Mouse (Mus musculus): ENCODE results near the gene Gata3. TPM values are rescaled to one million over a fixed set of nuclear protein-coding genes. Genes with fewer than 3 reads are reported as not detected.

Gata3 gene
- polyA plus RNA-seq, 1 experiment from 2014 or later: 11.9 TPM

GRCm38 (mm10) chr2:9882371-9882925 is 7.4 kb downstream of the Gata3 start:
- Histone ChIP-seq H3K4me2 (ENCODE audit: low read depth, low read length) (peak overlapping the region; percentile 61), H3K36me3 (ENCODE audit: control insufficient read depth, insufficient read depth) (no peaks in the 10 kb centered on the region), H3K9me3 (replicated peaks; ENCODE audit: control insufficient read depth, low read length) (no peaks in the 10 kb centered on the region), H3K4me3 (ENCODE audit: low read length) (peak overlapping the region; percentile 42), H3K9ac (ENCODE audit: low read length) (no peak overlapping the region), H3K4me1 (ENCODE audit: control insufficient read depth, insufficient read depth, low read length) (peaks cover 18% of the 10 kb centered on the region), H3K27ac (ENCODE audit: low read length) (no peak overlapping the region), H3K27me3 (ENCODE audit: control insufficient read depth, insufficient read depth, low read length) (peaks cover 56% of the 10 kb centered on the region)
- ATAC-seq (replicated peaks; ENCODE audit: extremely low read depth, insufficient read depth, low FRiP score): no peak
- WGBS: 1% methylated on average over 39 of the region's 39 CpGs

DNA sequence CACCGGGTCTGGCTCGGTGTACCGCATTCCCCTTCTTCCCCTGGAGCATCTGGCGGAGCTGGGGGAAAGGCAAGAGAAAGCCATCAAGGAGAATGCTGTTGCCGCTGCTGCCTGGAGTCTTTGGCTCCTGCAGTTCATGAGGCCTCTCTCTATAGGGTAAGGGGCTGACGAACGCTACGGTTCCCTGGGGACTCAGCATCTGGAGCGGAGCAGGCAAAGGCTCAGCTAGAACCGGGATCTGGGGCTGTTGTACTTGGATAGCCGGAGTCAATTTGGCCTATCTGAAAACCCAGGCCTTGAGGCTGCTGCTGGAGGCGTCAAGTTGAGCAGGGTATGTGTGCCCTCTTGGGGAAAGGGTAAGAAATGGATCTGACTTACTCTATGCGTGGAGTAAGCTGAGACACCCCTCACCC is 8.2 kb downstream of the Gata3 start:
- 4% methylated on average over 12 of the region's 13 CpGs for WGBS
- Histone ChIP-seq H3K4me1 (ENCODE audit: control insufficient read depth, insufficient read depth, low read length) (peaks cover 21% of the 10 kb centered on the region), H3K27me3 (ENCODE audit: control insufficient read depth, insufficient read depth, low read length) (peaks cover 50% of the 10 kb centered on the region), H3K36me3 (ENCODE audit: control insufficient read depth, insufficient read depth) (no peaks in the 10 kb centered on the region), H3K27ac (ENCODE audit: low read length) (no peak overlapping the region), H3K9me3 (replicated peaks; ENCODE audit: control insufficient read depth, low read length) (no peaks in the 10 kb centered on the region), H3K4me3 (ENCODE audit: low read length) (peak overlapping the region; percentile 36), H3K9ac (ENCODE audit: low read length) (no peak overlapping the region; the same call in 1 of the 2 replicates), H3K4me2 (ENCODE audit: low read depth, low read length) (peak overlapping the region; percentile 61)
- no peak for ATAC-seq (replicated peaks; ENCODE audit: extremely low read depth, insufficient read depth, low FRiP score)

DNA sequence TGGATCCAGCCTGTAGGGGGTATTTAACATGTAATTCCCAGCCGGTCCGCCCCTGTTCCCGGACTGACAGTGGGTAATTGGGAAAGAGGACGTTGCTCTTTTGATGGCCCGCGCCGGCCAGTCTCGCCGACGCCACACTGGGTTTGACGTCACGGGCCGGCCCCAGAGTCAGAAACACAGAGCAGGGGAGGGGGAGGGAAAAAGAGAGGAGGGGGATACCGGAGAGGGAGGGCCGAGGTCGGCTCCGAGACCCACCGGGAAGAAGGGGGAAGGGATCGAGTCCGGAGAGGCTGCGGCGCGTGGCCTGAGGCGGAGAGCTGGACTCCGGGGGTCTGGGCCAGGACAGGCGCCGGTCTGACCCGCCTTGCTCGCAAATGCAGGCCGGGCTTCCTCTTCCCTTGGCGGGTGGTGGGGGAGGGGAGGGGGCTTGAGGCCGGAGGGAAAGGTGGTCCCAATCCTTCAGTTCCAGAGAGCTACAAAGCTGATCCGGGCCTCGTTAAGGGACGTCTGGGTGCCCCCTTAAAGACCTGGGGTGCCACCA is 8.7 kb downstream of the Gata3 start, which contains the start of gene 4930412O13Rik:
Gene 4930412O13Rik, plus strand, starts transcription at position 202 of the 541 bp plus-strand sequence.
- H3K36me3 ChIP-seq (ENCODE audit: control insufficient read depth, insufficient read depth): no peaks in the 10 kb centered on the region
- no peak within 1 kb of the TSS for H3K27ac ChIP-seq (ENCODE audit: low read length)
- H3K9ac ChIP-seq (ENCODE audit: low read length): peak within 1 kb of the TSS; percentile 53
- 3% methylated on average over 34 of the region's 35 CpGs for WGBS
- peak within 1 kb of the TSS; percentile 66 for H3K4me3 ChIP-seq (ENCODE audit: low read length)
- H3K4me2 ChIP-seq (ENCODE audit: low read depth, low read length): peak within 1 kb of the TSS; percentile 95
- peaks cover 47% of the 10 kb centered on the region for H3K27me3 ChIP-seq (ENCODE audit: control insufficient read depth, insufficient read depth, low read length)
- H3K9me3 ChIP-seq (replicated peaks; ENCODE audit: control insufficient read depth, low read length): no peaks in the 10 kb centered on the region
- no peak for ATAC-seq (replicated peaks; ENCODE audit: extremely low read depth, insufficient read depth, low FRiP score)
- H3K4me1 ChIP-seq (ENCODE audit: control insufficient read depth, insufficient read depth, low read length): peaks cover 21% of the 10 kb centered on the region

- no peaks in the 10 kb centered on the region for H3K9me3 ChIP-seq (replicated peaks; ENCODE audit: control insufficient read depth, low read length)
- peak overlapping the region; percentile 66 for H3K4me3 ChIP-seq (ENCODE audit: low read length)
- H3K36me3 ChIP-seq (ENCODE audit: control insufficient read depth, insufficient read depth): no peaks in the 10 kb centered on the region
- H3K9ac ChIP-seq (ENCODE audit: low read length): no peak overlapping the region
- H3K4me2 ChIP-seq (ENCODE audit: low read depth, low read length): peak overlapping the region; percentile 95
- H3K4me1 ChIP-seq (ENCODE audit: control insufficient read depth, insufficient read depth, low read length): peaks cover 21% of the 10 kb centered on the region
- no peak overlapping the region for H3K27ac ChIP-seq (ENCODE audit: low read length)
- H3K27me3 ChIP-seq (ENCODE audit: control insufficient read depth, insufficient read depth, low read length): peaks cover 47% of the 10 kb centered on the region
- no peak for ATAC-seq (replicated peaks; ENCODE audit: extremely low read depth, insufficient read depth, low FRiP score)
- 11% methylated on average over 11 of the region's 11 CpGs for WGBS
Measured at GRCm38 (mm10) chr2:9880271-9880670, 9.6 kb downstream of the Gata3 start.

DNA sequence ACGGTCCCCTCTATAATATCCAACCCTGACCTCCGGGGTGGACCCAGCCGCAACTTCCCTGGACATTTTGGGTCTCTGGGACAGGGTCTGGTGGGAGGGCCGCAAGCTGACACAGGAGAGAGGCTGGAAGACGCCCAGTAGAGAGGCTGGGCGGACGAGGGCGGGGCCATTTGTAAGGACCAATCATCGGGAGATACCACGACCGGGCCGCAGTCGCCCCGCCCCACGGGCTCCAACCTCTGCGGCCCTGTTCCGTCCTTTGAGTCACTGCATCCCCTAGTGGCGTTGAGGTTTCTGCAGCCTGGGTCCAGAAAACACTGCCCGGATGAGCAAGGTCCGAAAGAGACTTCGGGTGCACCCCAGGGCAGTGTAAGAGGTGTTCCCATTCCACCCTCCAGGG is 10.3 kb downstream of the Gata3 start:
- peak overlapping the region; percentile 12; the same call in 1 of the 2 replicates for H3K27ac ChIP-seq (ENCODE audit: low read length)
- ATAC-seq (replicated peaks; ENCODE audit: extremely low read depth, insufficient read depth, low FRiP score): peak; percentile 96
- no peaks in the 10 kb centered on the region for H3K9me3 ChIP-seq (replicated peaks; ENCODE audit: control insufficient read depth, low read length)
- H3K9ac ChIP-seq (ENCODE audit: low read length): peak overlapping the region; percentile 28; the same call in 1 of the 2 replicates
- H3K4me1 ChIP-seq (ENCODE audit: control insufficient read depth, insufficient read depth, low read length): peaks cover 21% of the 10 kb centered on the region
- H3K36me3 ChIP-seq (ENCODE audit: control insufficient read depth, insufficient read depth): no peaks in the 10 kb centered on the region
- peaks cover 42% of the 10 kb centered on the region for H3K27me3 ChIP-seq (ENCODE audit: control insufficient read depth, insufficient read depth, low read length)
- peak overlapping the region; percentile 95 for H3K4me2 ChIP-seq (ENCODE audit: low read depth, low read length)
- H3K4me3 ChIP-seq (ENCODE audit: low read length): peak overlapping the region; percentile 66
- under 1% methylated on average over 21 of the region's 21 CpGs for WGBS

- Histone ChIP-seq H3K4me1 (ENCODE audit: control insufficient read depth, insufficient read depth, low read length) (peaks cover 21% of the 10 kb centered on the region), H3K36me3 (ENCODE audit: control insufficient read depth, insufficient read depth) (no peaks in the 10 kb centered on the region), H3K27ac (ENCODE audit: low read length) (peak overlapping the region; percentile 72; the same call in 1 of the 2 replicates), H3K27me3 (ENCODE audit: control insufficient read depth, insufficient read depth, low read length) (peaks cover 42% of the 10 kb centered on the region), H3K4me2 (ENCODE audit: low read depth, low read length) (peak overlapping the region; percentile 95), H3K9me3 (replicated peaks; ENCODE audit: control insufficient read depth, low read length) (no peaks in the 10 kb centered on the region), H3K4me3 (ENCODE audit: low read length) (peak overlapping the region; percentile 66), H3K9ac (ENCODE audit: low read length) (peak overlapping the region; percentile 63)
- WGBS: under 1% methylated on average over 22 of the region's 22 CpGs
- no peak for ATAC-seq (replicated peaks; ENCODE audit: extremely low read depth, insufficient read depth, low FRiP score)
Measured at GRCm38 (mm10) chr2:9879092-9879491, 10.7 kb downstream of the Gata3 start.

DNA sequence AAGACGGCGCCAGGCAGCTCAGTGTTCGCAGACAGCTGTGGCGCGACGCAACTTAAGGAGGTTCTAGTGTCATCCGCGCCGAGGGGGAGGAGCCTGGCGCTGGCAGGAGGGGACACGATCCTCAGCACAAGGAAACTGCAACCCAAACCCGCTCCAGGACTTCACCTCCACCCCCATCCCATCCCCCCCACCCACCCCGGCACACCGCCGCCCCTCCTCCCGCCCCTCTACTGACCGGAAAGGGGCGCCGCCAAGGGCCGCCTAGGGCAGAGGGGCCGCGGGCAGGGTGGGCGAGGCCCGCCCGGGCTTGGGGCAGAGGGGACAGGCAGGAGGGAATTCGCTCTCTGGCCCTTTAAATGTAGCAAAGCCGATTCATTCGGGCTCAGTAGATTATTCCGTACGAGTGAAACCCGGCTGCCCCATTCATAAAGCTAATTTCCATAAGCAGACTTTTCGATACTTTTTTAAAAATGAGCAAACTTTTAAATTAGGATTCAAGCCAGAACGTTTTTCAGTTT is 11.2 kb downstream of the Gata3 start:
- H3K36me3 ChIP-seq (ENCODE audit: control insufficient read depth, insufficient read depth): no peaks in the 10 kb centered on the region
- H3K27ac ChIP-seq (ENCODE audit: low read length): peak overlapping the region; percentile 72
- peaks cover 21% of the 10 kb centered on the region for H3K4me1 ChIP-seq (ENCODE audit: control insufficient read depth, insufficient read depth, low read length)
- H3K9ac ChIP-seq (ENCODE audit: low read length): peak overlapping the region; percentile 63
- peak overlapping the region; percentile 95 for H3K4me2 ChIP-seq (ENCODE audit: low read depth, low read length)
- H3K27me3 ChIP-seq (ENCODE audit: control insufficient read depth, insufficient read depth, low read length): peaks cover 44% of the 10 kb centered on the region
- no peaks in the 10 kb centered on the region for H3K9me3 ChIP-seq (replicated peaks; ENCODE audit: control insufficient read depth, low read length)
- WGBS: under 1% methylated on average over 33 of the region's 33 CpGs
- ATAC-seq (replicated peaks; ENCODE audit: extremely low read depth, insufficient read depth, low FRiP score): peak; percentile 26
- peak overlapping the region; percentile 66 for H3K4me3 ChIP-seq (ENCODE audit: low read length)

GRCm38 (mm10) chr2:9877966-9878563 is 11.8 kb downstream of the Gata3 start:
- peaks cover 21% of the 10 kb centered on the region for H3K4me1 ChIP-seq (ENCODE audit: control insufficient read depth, insufficient read depth, low read length)
- H3K27ac ChIP-seq (ENCODE audit: low read length): peak overlapping the region; percentile 48; the same call in 1 of the 2 replicates
- no peak for ATAC-seq (replicated peaks; ENCODE audit: extremely low read depth, insufficient read depth, low FRiP score)

GRCm38 (mm10) chr2:9877326-9877690 is 12.5 kb downstream of the Gata3 start:
- Histone ChIP-seq H3K9me3 (replicated peaks; ENCODE audit: control insufficient read depth, low read length) (no peaks in the 10 kb centered on the region), H3K4me1 (ENCODE audit: control insufficient read depth, insufficient read depth, low read length) (peaks cover 17% of the 10 kb centered on the region), H3K4me3 (ENCODE audit: low read length) (peak overlapping the region; percentile 66), H3K27me3 (ENCODE audit: control insufficient read depth, insufficient read depth, low read length) (peaks cover 44% of the 10 kb centered on the region), H3K36me3 (ENCODE audit: control insufficient read depth, insufficient read depth) (no peaks in the 10 kb centered on the region), H3K4me2 (ENCODE audit: low read depth, low read length) (peak overlapping the region; percentile 95), H3K9ac (ENCODE audit: low read length) (peak overlapping the region; percentile 67), H3K27ac (ENCODE audit: low read length) (no peak overlapping the region; the same call in 1 of the 2 replicates)
- under 1% methylated on average over 35 of the region's 35 CpGs for WGBS
- ATAC-seq (replicated peaks; ENCODE audit: extremely low read depth, insufficient read depth, low FRiP score): no peak

More at GRCm38 (mm10) chr2:9877966-9878563, 11.8 kb downstream of the Gata3 start:
- peak overlapping the region; percentile 66 for H3K4me3 ChIP-seq (ENCODE audit: low read length)
- peak overlapping the region; percentile 95 for H3K4me2 ChIP-seq (ENCODE audit: low read depth, low read length)
- H3K27me3 ChIP-seq (ENCODE audit: control insufficient read depth, insufficient read depth, low read length): peaks cover 44% of the 10 kb centered on the region
- no peaks in the 10 kb centered on the region for H3K36me3 ChIP-seq (ENCODE audit: control insufficient read depth, insufficient read depth)
- 1% methylated on average over 19 of the region's 19 CpGs for WGBS
- H3K9me3 ChIP-seq (replicated peaks; ENCODE audit: control insufficient read depth, low read length): no peaks in the 10 kb centered on the region
- H3K9ac ChIP-seq (ENCODE audit: low read length): peak overlapping the region; percentile 67
